Mouse (Mus musculus) embryonic fibroblast, embryonic 13.5 days (primary cell): ENCODE measurements around the gene D430019H16Rik.

Source experiments
- CTCF ChIP-seq: IDR thresholded peaks from 2 replicates; pipeline ENCODE4 v1.5.1; 2011; ENCODE audit warnings: mild to moderate bottlenecking, control low read depth, low read length, moderate library complexity, borderline replicate concordance; ENCODE audit not compliant: insufficient read depth
- POLR2A ChIP-seq: IDR thresholded peaks from 2 replicates; pipeline ENCODE4 v1.6.1; 2011; ENCODE audit warnings: low read depth, mild to moderate bottlenecking, control low read depth, low read length, moderate library complexity

DNA sequence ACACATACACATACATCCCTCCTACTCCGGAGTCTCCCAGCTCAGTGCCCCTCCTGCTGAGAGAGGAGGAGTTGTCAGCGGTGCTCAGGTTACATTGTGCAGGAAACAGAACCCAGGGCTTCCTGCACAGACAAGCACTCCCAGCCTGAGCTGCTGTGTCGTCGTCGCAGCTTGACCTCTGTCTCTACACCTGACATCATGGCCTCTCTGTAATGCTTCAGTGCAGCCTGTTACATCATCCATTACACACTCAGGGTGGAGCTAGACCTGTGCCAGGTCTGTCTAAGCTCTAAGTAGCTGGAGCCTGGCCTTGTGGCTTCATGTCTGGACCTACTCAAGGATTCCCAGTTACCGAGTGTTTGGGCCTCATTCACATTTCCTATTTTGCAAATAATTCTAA lies 33.2 kb upstream of the D430019H16Rik start:
- TF ChIP-seq CTCF (no peak), POLR2A (no peak)
